In genomic region chr14:74880868-74881267, GRCm38 (mm10) we compare ENCODE assay signal across 19 mouse cellular contexts.
DNase-seq lines count a peak whose midpoint lies in the region; ATAC-seq and TF ChIP-seq lines count a peak whose summit lies in the region.
"Had no signal": no experiment of that assay in that cellular context is flagged by ENCODE, and none has a peak within 500 bp of the region (broad histone marks: within the 10 kb centered on the region; RNA-seq: fewer than 3 reads in every experiment).

No protein-coding gene starts in this region.

- H3K9ac ChIP-seq in lung, postnatal 0 days (replicated peaks; ENCODE audit: low read depth): no peak overlapping the region
- no peak overlapping the region for H3K9ac ChIP-seq in heart, adult 2 months (ENCODE audit: low read depth, low read length)
- H3K9ac ChIP-seq in heart, embryonic 12.5 days: no peak overlapping the region
- H3K9ac ChIP-seq: hindbrain, embryonic 14.5 days had no signal

- no peak overlapping the region for H3K27ac ChIP-seq in lung, postnatal 0 days (ENCODE audit: low read length)
- no peak overlapping the region for H3K27ac ChIP-seq in heart, adult 2 months
- no peak overlapping the region for H3K27ac ChIP-seq in heart, embryonic 12.5 days (ENCODE audit: poor library complexity, severe bottlenecking)
- H3K27ac ChIP-seq: forebrain, embryonic 10.5 days; hindbrain, embryonic 10.5 days; hindbrain, embryonic 14.5 days had no signal

- ATAC-seq in lung, postnatal 0 days: 0 out of 2 replicates have a peak, but pooled peaks have one; percentile 18
- peak; percentile 94 for ATAC-seq in CD4-positive, CD25-positive, alpha-beta regulatory T cell, adult 4 months
- ATAC-seq in heart, embryonic 12.5 days (ENCODE audit: insufficient number of reproducible peaks, low FRiP score): no peak
- ATAC-seq: forebrain, embryonic 14.5 days; intestine, postnatal 0 days had no signal

- no peak overlapping the region for H3K4me2 ChIP-seq in lung, postnatal 0 days (replicated peaks; ENCODE audit: low read depth, low read length)
- no peak overlapping the region for H3K4me2 ChIP-seq in heart, embryonic 12.5 days
- H3K4me2 ChIP-seq: heart, embryonic 11.5 days; hindbrain, embryonic 14.5 days had no signal

- H3K79me2 ChIP-seq in heart, adult 2 months (replicated peaks; ENCODE audit: control insufficient read depth, insufficient read depth, low read length): peaks cover 11% of the 10 kb centered on the region

- H3K9me3 ChIP-seq in lung, postnatal 0 days (ENCODE audit: low read length): no peaks in the 10 kb centered on the region
- no peaks in the 10 kb centered on the region for H3K9me3 ChIP-seq in heart, embryonic 12.5 days (replicated peaks)
- H3K9me3 ChIP-seq: forebrain, embryonic 10.5 days; hindbrain, embryonic 10.5 days had no signal

- no peak for DNase-seq in lung, postnatal 0 days (ENCODE audit: low spot score)
- no peak for DNase-seq in lung, postnatal 36 days
- DNase-seq in induced T-regulatory cell, adult 2 months (ENCODE audit: low read depth): peak; percentile 79
- no peak for DNase-seq in heart, adult 2 months
- DNase-seq: adrenal gland, postnatal 10 days; cerebellum, adult 11-12 months; cerebellum, adult 9-10 months; cerebellum, postnatal 25 days; gastrocnemius, postnatal 36 days; heart, adult 11 months had no signal

- TF ChIP-seq CTCF in lung, postnatal 0 days (IDR thresholded peaks at IDR 0.05): no peak
- no peak for TF ChIP-seq CTCF in heart, adult 2 months (IDR thresholded peaks at IDR 0.05)

- intact Hi-C loops in heart, adult 2 months (cut with DNase I): no loop called here

- TF ChIP-seq POLR2A in heart, adult 2 months (IDR thresholded peaks at IDR 0.05; ENCODE audit: insufficient read depth, low read depth, low read length): no peak

- H3K36me3 ChIP-seq in lung, postnatal 0 days (ENCODE audit: insufficient read depth, low read length): no peaks in the 10 kb centered on the region
- peaks cover 6% of the 10 kb centered on the region; the same call in 1 of the 2 replicates for H3K36me3 ChIP-seq in heart, adult 2 months (ENCODE audit: control insufficient read depth, insufficient read depth, low read length)
- no peaks in the 10 kb centered on the region for H3K36me3 ChIP-seq in heart, embryonic 12.5 days
- H3K36me3 ChIP-seq: forebrain, embryonic 10.5 days; hindbrain, embryonic 10.5 days had no signal

- H3K27me3 ChIP-seq in lung, postnatal 0 days (replicated peaks; ENCODE audit: insufficient read depth, low read length): no peaks in the 10 kb centered on the region
- no peaks in the 10 kb centered on the region for H3K27me3 ChIP-seq in heart, adult 2 months (ENCODE audit: control insufficient read depth, insufficient read depth, low read length)
- H3K27me3 ChIP-seq in heart, embryonic 12.5 days (replicated peaks): no peaks in the 10 kb centered on the region

- 67% methylated on average over 10 of the region's 10 CpGs for WGBS in lung, postnatal 0 days
- WGBS in heart, adult 2 months: 68% methylated on average over 10 of the region's 10 CpGs
- 86% methylated on average over 10 of the region's 10 CpGs for WGBS in heart, embryonic 12.5 days

- TF ChIP-seq EP300 in lung, postnatal 0 days (IDR thresholded peaks at IDR 0.05): no peak
- no peak for TF ChIP-seq EP300 in heart, adult 2 months (IDR thresholded peaks at IDR 0.05; ENCODE audit: insufficient read depth, low read depth, low read length)

- peaks cover 6% of the 10 kb centered on the region; the same call in 1 of the 2 replicates for H3K4me1 ChIP-seq in lung, postnatal 0 days (ENCODE audit: insufficient read depth, low read depth, low read length)
- H3K4me1 ChIP-seq in heart, adult 2 months (ENCODE audit: control insufficient read depth, insufficient read depth, low read length): peaks cover 27% of the 10 kb centered on the region
- H3K4me1 ChIP-seq in heart, embryonic 12.5 days (replicated peaks): peaks cover 60% of the 10 kb centered on the region

- H3K4me3 ChIP-seq in lung, postnatal 0 days (ENCODE audit: low read depth, low read length): no peak overlapping the region
- no peak overlapping the region for H3K4me3 ChIP-seq in heart, adult 2 months
- no peak overlapping the region for H3K4me3 ChIP-seq in heart, embryonic 12.5 days
- H3K4me3 ChIP-seq: erythroblast, embryonic 14.5 days; forebrain, embryonic 10.5 days; hindbrain, embryonic 10.5 days had no signal
